Mouse (Mus musculus): ENCODE data around the gene Trhr2. TPM values are rescaled to one million over a fixed set of nuclear protein-coding genes. Genes with fewer than 3 reads are reported as not detected.
A peak's percentile ranks its signal among the peaks of the same experiment; 100 is the strongest.

Trhr2 gene
- polyA plus RNA-seq, 1 experiment from 2014 or later: not detected

GRCm38 (mm10) chr8:122317918-122318475 lies 42.5 kb downstream of the Trhr2 start:
- ATAC-seq: peak; percentile 65
- Histone ChIP-seq H3K27me3 (ENCODE audit: insufficient read depth, low read length) (no peaks in the 10 kb centered on the region), H3K9ac (replicated peaks) (peak overlapping the region; percentile 42), H3K36me3 (replicated peaks; ENCODE audit: insufficient read depth, low read length) (peaks cover 50% of the 10 kb centered on the region), H3K27ac (ENCODE audit: low read depth) (peak overlapping the region; percentile 68), H3K9me3 (ENCODE audit: low read length) (no peaks in the 10 kb centered on the region), H3K4me2 (ENCODE audit: low read depth, low read length) (peak overlapping the region; percentile 33), H3K4me1 (ENCODE audit: insufficient read depth) (peaks cover 98% of the 10 kb centered on the region), H3K4me3 (ENCODE audit: low read depth, low read length) (no peak overlapping the region)
- TF ChIP-seq EP300 (IDR thresholded peaks at IDR 0.05; ENCODE audit: low read depth) (no peak), CTCF (IDR thresholded peaks at IDR 0.05; ENCODE audit: low read depth) (no peak)
- 31% methylated on average over 8 of the region's 8 CpGs for WGBS (ENCODE audit: insufficient replicate concordance)
- DNase-seq: peak; percentile 69

DNA sequence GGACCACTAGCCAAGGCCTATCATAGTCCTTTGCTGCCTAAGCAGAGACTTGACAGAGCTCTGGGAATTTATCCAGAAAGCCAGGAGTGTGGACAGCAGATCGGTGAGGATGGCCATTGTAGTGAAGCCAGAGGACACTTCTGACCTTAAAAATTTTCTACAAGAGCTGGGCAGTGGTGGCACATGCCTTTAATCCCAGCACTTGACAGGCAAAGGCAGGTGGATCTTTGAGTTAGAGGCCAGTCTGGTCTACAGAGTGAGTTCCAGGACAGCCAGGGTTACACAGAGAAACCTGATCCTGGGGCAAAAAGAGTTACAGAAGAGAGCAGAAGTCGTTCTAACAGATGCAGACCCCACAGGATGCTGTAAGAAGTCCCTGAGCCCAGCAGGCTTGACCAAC lies 44.1 kb downstream of the Trhr2 start:
- H3K27me3 ChIP-seq (ENCODE audit: insufficient read depth, low read length): no peaks in the 10 kb centered on the region
- H3K9me3 ChIP-seq (ENCODE audit: low read length): no peaks in the 10 kb centered on the region
- H3K27ac ChIP-seq (ENCODE audit: low read depth): no peak overlapping the region
- H3K4me1 ChIP-seq (ENCODE audit: insufficient read depth): peaks cover 98% of the 10 kb centered on the region
- DNase-seq (no peak), ATAC-seq (no peak)
- H3K4me3 ChIP-seq (ENCODE audit: low read depth, low read length): no peak overlapping the region
- peaks cover 52% of the 10 kb centered on the region for H3K36me3 ChIP-seq (replicated peaks; ENCODE audit: insufficient read depth, low read length)
- H3K9ac ChIP-seq (replicated peaks): no peak overlapping the region
- H3K4me2 ChIP-seq (ENCODE audit: low read depth, low read length): no peak overlapping the region
- no peak for TF ChIP-seq CTCF (IDR thresholded peaks at IDR 0.05; ENCODE audit: low read depth)
- TF ChIP-seq EP300 (IDR thresholded peaks at IDR 0.05; ENCODE audit: low read depth): no peak
- 52% methylated on average over 2 of the region's 2 CpGs for WGBS (ENCODE audit: insufficient replicate concordance)

GRCm38 (mm10) chr8:122314899-122315496 lies 45.5 kb downstream of the Trhr2 start:
- H3K4me1 ChIP-seq (ENCODE audit: insufficient read depth): peaks cover 98% of the 10 kb centered on the region
- H3K27me3 ChIP-seq (ENCODE audit: insufficient read depth, low read length): no peaks in the 10 kb centered on the region
- peak overlapping the region; percentile 19 for H3K27ac ChIP-seq (ENCODE audit: low read depth)
- TF ChIP-seq CTCF (IDR thresholded peaks at IDR 0.05; ENCODE audit: low read depth) (no peak), EP300 (IDR thresholded peaks at IDR 0.05; ENCODE audit: low read depth) (no peak)
- H3K4me3 ChIP-seq (ENCODE audit: low read depth, low read length): no peak overlapping the region
- H3K4me2 ChIP-seq (ENCODE audit: low read depth, low read length): peak overlapping the region; percentile 7
- H3K36me3 ChIP-seq (replicated peaks; ENCODE audit: insufficient read depth, low read length): peaks cover 61% of the 10 kb centered on the region
- WGBS (ENCODE audit: insufficient replicate concordance): 29% methylated on average over 13 of the region's 13 CpGs
- no peaks in the 10 kb centered on the region for H3K9me3 ChIP-seq (ENCODE audit: low read length)
- ATAC-seq: 0 out of 2 replicates have a peak, but pooled peaks have one; percentile 6
- H3K9ac ChIP-seq (replicated peaks): no peak overlapping the region
- DNase-seq: no peak

DNA sequence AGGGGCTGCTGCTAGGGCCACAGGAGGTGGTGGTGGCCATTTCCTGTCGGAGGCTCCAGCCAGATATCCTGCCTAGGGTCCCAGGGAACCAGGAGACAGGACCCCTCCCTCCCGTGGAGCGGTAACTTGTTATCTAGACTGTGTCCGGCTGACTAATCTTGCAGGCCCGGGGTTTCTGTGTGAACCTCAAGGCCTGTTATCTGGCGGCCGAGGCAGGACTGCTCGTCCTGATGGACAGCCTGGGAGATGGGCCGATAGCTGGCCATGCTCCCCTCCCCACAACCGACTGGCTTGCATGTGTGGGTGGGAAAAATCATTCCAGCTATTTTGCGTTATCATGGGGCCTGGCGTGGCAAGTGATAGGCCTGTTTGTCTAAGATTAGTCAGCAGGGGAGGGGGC lies 47.2 kb downstream of the Trhr2 start:
- 28% methylated on average over 12 of the region's 12 CpGs for WGBS (ENCODE audit: insufficient replicate concordance)
- Histone ChIP-seq H3K9ac (replicated peaks) (peak overlapping the region; percentile 38; the same call in 1 of the 2 replicates), H3K27me3 (ENCODE audit: insufficient read depth, low read length) (no peaks in the 10 kb centered on the region), H3K4me1 (ENCODE audit: insufficient read depth) (peaks cover 98% of the 10 kb centered on the region), H3K9me3 (ENCODE audit: low read length) (no peaks in the 10 kb centered on the region), H3K4me2 (ENCODE audit: low read depth, low read length) (peak overlapping the region; percentile 40; the same call in 1 of the 2 replicates), H3K27ac (ENCODE audit: low read depth) (peak overlapping the region; percentile 64), H3K36me3 (replicated peaks; ENCODE audit: insufficient read depth, low read length) (peaks cover 70% of the 10 kb centered on the region), H3K4me3 (ENCODE audit: low read depth, low read length) (no peak overlapping the region)
- no peak for ATAC-seq
- TF ChIP-seq EP300 (IDR thresholded peaks at IDR 0.05; ENCODE audit: low read depth) (peak; percentile 94), CTCF (IDR thresholded peaks at IDR 0.05; ENCODE audit: low read depth) (no peak)
- DNase-seq: no peak

DNA sequence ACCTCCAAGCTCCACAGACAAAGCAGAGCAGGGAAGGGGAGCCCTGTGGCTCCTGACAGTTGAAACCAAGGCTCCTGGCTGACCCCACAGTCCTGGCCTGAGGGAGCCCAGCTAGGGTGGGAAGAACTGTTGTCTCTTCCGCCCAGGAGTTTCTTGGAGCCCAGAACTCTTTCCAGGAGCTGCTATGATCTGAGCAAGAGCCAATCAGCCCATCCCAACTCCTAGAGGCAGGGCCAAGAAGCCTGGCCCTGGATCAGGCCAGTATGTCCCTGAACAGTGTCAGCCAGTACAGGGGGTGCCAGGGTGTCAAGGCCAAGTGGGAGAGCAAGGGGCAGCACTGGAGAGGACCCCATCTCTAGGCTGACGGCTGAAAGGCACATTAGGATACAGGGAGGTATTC lies 48.0 kb downstream of the Trhr2 start:
- H3K4me2 ChIP-seq (ENCODE audit: low read depth, low read length): 0 out of 2 replicates have a peak overlapping the region, but pooled peaks have one; percentile 3
- peak overlapping the region; percentile 38; the same call in 1 of the 2 replicates for H3K9ac ChIP-seq (replicated peaks)
- H3K36me3 ChIP-seq (replicated peaks; ENCODE audit: insufficient read depth, low read length): peaks cover 78% of the 10 kb centered on the region
- no peak for ATAC-seq
- DNase-seq: no peak
- H3K4me1 ChIP-seq (ENCODE audit: insufficient read depth): peaks cover 98% of the 10 kb centered on the region
- TF ChIP-seq EP300 (IDR thresholded peaks at IDR 0.05; ENCODE audit: low read depth) (no peak), CTCF (IDR thresholded peaks at IDR 0.05; ENCODE audit: low read depth) (no peak)
- H3K4me3 ChIP-seq (ENCODE audit: low read depth, low read length): no peak overlapping the region
- 71% methylated on average over 2 of the region's 2 CpGs for WGBS (ENCODE audit: insufficient replicate concordance)
- H3K9me3 ChIP-seq (ENCODE audit: low read length): no peaks in the 10 kb centered on the region
- no peaks in the 10 kb centered on the region for H3K27me3 ChIP-seq (ENCODE audit: insufficient read depth, low read length)
- peak overlapping the region; percentile 63 for H3K27ac ChIP-seq (ENCODE audit: low read depth)

GRCm38 (mm10) chr8:122311115-122311514 lies 49.4 kb downstream of the Trhr2 start:
- DNase-seq (no peak), ATAC-seq (no peak)
- Histone ChIP-seq H3K36me3 (replicated peaks; ENCODE audit: insufficient read depth, low read length) (peaks cover 82% of the 10 kb centered on the region), H3K4me3 (ENCODE audit: low read depth, low read length) (no peak overlapping the region), H3K9ac (replicated peaks) (peak overlapping the region; percentile 34), H3K27ac (ENCODE audit: low read depth) (peak overlapping the region; percentile 78), H3K27me3 (ENCODE audit: insufficient read depth, low read length) (no peaks in the 10 kb centered on the region), H3K4me2 (ENCODE audit: low read depth, low read length) (no peak overlapping the region), H3K9me3 (ENCODE audit: low read length) (no peaks in the 10 kb centered on the region), H3K4me1 (ENCODE audit: insufficient read depth) (peaks cover 99% of the 10 kb centered on the region)
- 69% methylated on average over 2 of the region's 2 CpGs for WGBS (ENCODE audit: insufficient replicate concordance)
- TF ChIP-seq EP300 (IDR thresholded peaks at IDR 0.05; ENCODE audit: low read depth) (no peak), CTCF (IDR thresholded peaks at IDR 0.05; ENCODE audit: low read depth) (no peak)
